Mouse (Mus musculus) brain, embryonic 18.5 days (tissue): Measurements from ENCODE around the gene Hist1h2ba.

Experiments used
- DNase-seq: peaks from one replicate; pipeline ENCODE4 v3.0.0-alpha.2; 2012; ENCODE audit warnings: low read depth, low spot score

The Hist1h2ba gene

GRCm38 (mm10) chr13:23933421-23934210 is at the start of gene Hist1h2ba:
TSS of gene Hist1h2ba (minus strand) at chr13:23934156.
- DNase-seq: no peak

- no peak for DNase-seq
Observed at GRCm38 (mm10) chr13:23972271-23972670, 38.3 kb upstream of the Hist1h2ba start.

GRCm38 (mm10) chr13:23971870-23972269 is 37.9 kb upstream of the Hist1h2ba start:
- DNase-seq: peak; percentile 37

- DNase-seq: no peak
Observed at GRCm38 (mm10) chr13:23964909-23965308, 31.0 kb upstream of the Hist1h2ba start.

GRCm38 (mm10) chr13:23959776-23960175 is 25.8 kb upstream of the Hist1h2ba start:
- no peak for DNase-seq

GRCm38 (mm10) chr13:23950928-23951327 is 17.0 kb upstream of the Hist1h2ba start:
- no peak for DNase-seq

- DNase-seq: peak; percentile 32
Observed at GRCm38 (mm10) chr13:23949484-23950246, 15.7 kb upstream of the Hist1h2ba start.

- DNase-seq: no peak
Observed at GRCm38 (mm10) chr13:23946254-23946653, 12.3 kb upstream of the Hist1h2ba start.

- DNase-seq: no peak
Observed at GRCm38 (mm10) chr13:23942861-23943260, 8.9 kb upstream of the Hist1h2ba start.

GRCm38 (mm10) chr13:23940291-23940690 is 6.3 kb upstream of the Hist1h2ba start:
- DNase-seq: no peak

GRCm38 (mm10) chr13:23938699-23939098 is 4.7 kb upstream of the Hist1h2ba start:
- DNase-seq: no peak

- DNase-seq: no peak
Observed at GRCm38 (mm10) chr13:23934211-23934520, 210 bp upstream of the Hist1h2ba start, which contains the start of gene Hist1h2aa. TSS of gene Hist1h2aa (plus strand) at chr13:23934462.

GRCm38 (mm10) chr13:23930904-23931303 is 3.1 kb downstream of the Hist1h2ba start:
- DNase-seq: no peak

GRCm38 (mm10) chr13:23930461-23930860 is 3.5 kb downstream of the Hist1h2ba start:
- DNase-seq: no peak

- no peak for DNase-seq
Observed at GRCm38 (mm10) chr13:23928637-23929036, 5.3 kb downstream of the Hist1h2ba start.

- DNase-seq: no peak
Observed at GRCm38 (mm10) chr13:23925792-23926191, 8.2 kb downstream of the Hist1h2ba start.

GRCm38 (mm10) chr13:23917674-23918073 is 16.3 kb downstream of the Hist1h2ba start:
- no peak for DNase-seq

- DNase-seq: no peak
Observed at GRCm38 (mm10) chr13:23916132-23916531, 17.8 kb downstream of the Hist1h2ba start.

GRCm38 (mm10) chr13:23914376-23915167 is 19.4 kb downstream of the Hist1h2ba start, which contains the start of gene Slc17a4:
TSS of gene Slc17a4 (minus strand) at chr13:23915009.
- DNase-seq: no peak

GRCm38 (mm10) chr13:23913791-23914306 is 20.1 kb downstream of the Hist1h2ba start:
- DNase-seq: no peak

- no peak for DNase-seq
Observed at GRCm38 (mm10) chr13:23911335-23911734, 22.6 kb downstream of the Hist1h2ba start.

- no peak for DNase-seq
Observed at GRCm38 (mm10) chr13:23910121-23910520, 23.8 kb downstream of the Hist1h2ba start.
